Mouse (Mus musculus) adrenal gland, adult 2 months (tissue): ENCODE data around the gene Hist1h1a. TPM values are rescaled to one million over a fixed set of nuclear protein-coding genes. Genes with fewer than 3 reads are reported as not detected.
"Not testable (repeated sequence)": the region's sequence is repeated elsewhere in the genome, so short reads cannot be mapped to it uniquely, and the experiment has no call there.

ENCODE experiments used
- DNase-seq: peaks from one replicate; pipeline ENCODE4 v3.0.0; 2021
- long read RNA-seq: library from polyadenylated mRNA; stranded (forward); transcript quantifications from one replicate; pipeline ENCODE4 v2.0.0, GENCODE M21; 2021
- polyA plus RNA-seq: library from polyadenylated mRNA; depleted of rRNA; stranded (reverse); fragments of >200 nt; gene quantifications from 2 replicates; pipeline ENCODE4 v1.2.3, GENCODE M21; 2012; rRNA removed
- total RNA-seq, 2 experiments: library from RNA; stranded (reverse); gene quantifications; 2 replicates each; pipeline ENCODE4 v1.2.3; 2021

Gene Hist1h1a
- total RNA-seq (10 to 100 TPM; 11.0 to 19.6 TPM), polyA plus RNA-seq (0.21 and 0.25 TPM in 2 replicates)
- long read RNA-seq = 0 reads

- peak; percentile 89 for DNase-seq
Measured at GRCm38 (mm10) chr13:23763586-23764323, at the start of gene Hist1h1a. TSS of gene Hist1h1a (plus strand) at chr13:23763666.

GRCm38 (mm10) chr13:23716261-23717042, 47.0 kb upstream of the Hist1h1a start:
- no peak for DNase-seq

GRCm38 (mm10) chr13:23717176-23717575, 46.3 kb upstream of the Hist1h1a start:
- no peak for DNase-seq

GRCm38 (mm10) chr13:23717593-23718245, 45.7 kb upstream of the Hist1h1a start:
- not testable (repeated sequence) for DNase-seq

- no peak for DNase-seq
Measured at GRCm38 (mm10) chr13:23724239-23724638, 39.2 kb upstream of the Hist1h1a start.

GRCm38 (mm10) chr13:23725213-23725612, 38.3 kb upstream of the Hist1h1a start:
- no peak for DNase-seq

- no peak for DNase-seq
Measured at GRCm38 (mm10) chr13:23728472-23729191, 34.8 kb upstream of the Hist1h1a start.

GRCm38 (mm10) chr13:23729192-23729525, 34.3 kb upstream of the Hist1h1a start:
- no peak for DNase-seq

- no peak for DNase-seq
Measured at GRCm38 (mm10) chr13:23729706-23730105, 33.8 kb upstream of the Hist1h1a start.

- peak; percentile 63 for DNase-seq
Measured at GRCm38 (mm10) chr13:23730479-23730878, 33.0 kb upstream of the Hist1h1a start.

GRCm38 (mm10) chr13:23732156-23732804, 31.2 kb upstream of the Hist1h1a start:
- DNase-seq = peak; percentile 41

GRCm38 (mm10) chr13:23737091-23737490, 26.4 kb upstream of the Hist1h1a start:
- no peak for DNase-seq

GRCm38 (mm10) chr13:23738041-23738440, 25.4 kb upstream of the Hist1h1a start:
- no peak for DNase-seq

GRCm38 (mm10) chr13:23738677-23739068, 24.8 kb upstream of the Hist1h1a start, which contains the start of gene Hist1h1c:
TSS of gene Hist1h1c (plus strand) at chr13:23738808.
- peak; percentile 94 for DNase-seq

GRCm38 (mm10) chr13:23739069-23739921, 24.2 kb upstream of the Hist1h1a start:
- DNase-seq = peak; percentile 95

GRCm38 (mm10) chr13:23739922-23740252, 23.6 kb upstream of the Hist1h1a start:
- DNase-seq = no peak

GRCm38 (mm10) chr13:23740256-23740840, 23.1 kb upstream of the Hist1h1a start:
- no peak for DNase-seq

- no peak for DNase-seq
Measured at GRCm38 (mm10) chr13:23740910-23741309, 22.6 kb upstream of the Hist1h1a start.

GRCm38 (mm10) chr13:23742007-23742406, 21.5 kb upstream of the Hist1h1a start:
- no peak for DNase-seq

- no peak for DNase-seq
Measured at GRCm38 (mm10) chr13:23743215-23743614, 20.3 kb upstream of the Hist1h1a start.
